Mouse (Mus musculus) kidney, embryonic 16.5 days (tissue): ENCODE measurements around the gene Lpar1. TPM values are rescaled to one million over a fixed set of nuclear protein-coding genes. Genes with fewer than 3 reads are reported as not detected.
A peak's percentile ranks its signal among the peaks of the same experiment; 100 is the strongest.
"Not testable (repeated sequence)": the region's sequence is repeated elsewhere in the genome, so short reads cannot be mapped to it uniquely, and the experiment has no call there.

Experiments used
- ATAC-seq: fragments of 200-750 bp; cut with Nextera tagmentation; 2 replicates; pipeline ENCODE4 v1.8.0; 2017; ENCODE audit warnings: moderate TSS enrichment; ENCODE audit not compliant: low FRiP score, low TSS enrichment
- H3K27ac ChIP-seq: fragments of 300-500 bp; sonication (generic); 2 replicates; pipeline ENCODE4 v1.5.1; 2014; ENCODE audit warnings: low read length
- H3K27me3 ChIP-seq: fragments of 300-500 bp; sonication (generic); 2 replicates; pipeline ENCODE4 v1.6.1; 2014; ENCODE audit warnings: low read length, control low read depth, mixed read lengths; ENCODE audit not compliant: insufficient read depth
- H3K36me3 ChIP-seq: fragments of 300-500 bp; sonication (generic); 2 replicates; pipeline ENCODE4 v1.6.1; 2014; ENCODE audit warnings: low read length, control low read depth, mixed read lengths; ENCODE audit not compliant: insufficient read depth
- H3K4me1 ChIP-seq: fragments of 300-500 bp; sonication (generic); 2 replicates; pipeline ENCODE4 v1.6.1; 2014; ENCODE audit warnings: low read length, control low read depth, mixed read lengths; ENCODE audit not compliant: insufficient read depth
- H3K4me2 ChIP-seq: fragments of 300-500 bp; sonication (generic); replicated peaks from 2 replicates; pipeline ENCODE4 v1.6.1; 2014; ENCODE audit warnings: low read depth, low read length
- H3K4me3 ChIP-seq: fragments of 300-500 bp; sonication (generic); 2 replicates; pipeline ENCODE4 v1.5.1; 2014; ENCODE audit warnings: mild to moderate bottlenecking, low read length
- H3K9ac ChIP-seq: fragments of 300-500 bp; sonication (generic); replicated peaks from 2 replicates; pipeline ENCODE4 v1.6.1; 2014; ENCODE audit warnings: low read length
- H3K9me3 ChIP-seq: fragments of 300-500 bp; sonication (generic); 2 replicates; pipeline ENCODE4 v1.6.1; 2016; ENCODE audit warnings: low read length, control low read depth
- WGBS: fragments of 180-500 bp; shearing (Covaris S2); extraction: QIAGEN DNeasy Blood & Tissue Kit; methylation state at CpG from one replicate; pipeline ENCODE4 v1.1.7; 2014; 5-methylcytosine and 5-hydroxymethylcytosine counted together
- polyA plus RNA-seq: library from polyadenylated mRNA; unstranded; fragments of >200 nt; fragmentation: Nextera tagmentation; extraction: Ambion mirVana; gene quantifications from 2 replicates; pipeline ENCODE4 v1.2.1, GENCODE M21; 2015

Lpar1 gene
- polyA plus RNA-seq, 1 experiment from 2014 or later: 36.2 TPM

GRCm38 (mm10) chr4:58547273-58547565, 6.5 kb downstream of the Lpar1 start:
- Histone ChIP-seq H3K4me2 (no peak overlapping the region), H3K27me3 (no peaks in the 10 kb centered on the region), H3K9ac (no peak overlapping the region), H3K36me3 (no peaks in the 10 kb centered on the region), H3K9me3 (no peaks in the 10 kb centered on the region), H3K4me1 (peaks cover 14% of the 10 kb centered on the region), H3K4me3 (no peak overlapping the region), H3K27ac (no peak overlapping the region)
- no peak for ATAC-seq
- WGBS: 57% methylated on average over 4 of the region's 4 CpGs

DNA sequence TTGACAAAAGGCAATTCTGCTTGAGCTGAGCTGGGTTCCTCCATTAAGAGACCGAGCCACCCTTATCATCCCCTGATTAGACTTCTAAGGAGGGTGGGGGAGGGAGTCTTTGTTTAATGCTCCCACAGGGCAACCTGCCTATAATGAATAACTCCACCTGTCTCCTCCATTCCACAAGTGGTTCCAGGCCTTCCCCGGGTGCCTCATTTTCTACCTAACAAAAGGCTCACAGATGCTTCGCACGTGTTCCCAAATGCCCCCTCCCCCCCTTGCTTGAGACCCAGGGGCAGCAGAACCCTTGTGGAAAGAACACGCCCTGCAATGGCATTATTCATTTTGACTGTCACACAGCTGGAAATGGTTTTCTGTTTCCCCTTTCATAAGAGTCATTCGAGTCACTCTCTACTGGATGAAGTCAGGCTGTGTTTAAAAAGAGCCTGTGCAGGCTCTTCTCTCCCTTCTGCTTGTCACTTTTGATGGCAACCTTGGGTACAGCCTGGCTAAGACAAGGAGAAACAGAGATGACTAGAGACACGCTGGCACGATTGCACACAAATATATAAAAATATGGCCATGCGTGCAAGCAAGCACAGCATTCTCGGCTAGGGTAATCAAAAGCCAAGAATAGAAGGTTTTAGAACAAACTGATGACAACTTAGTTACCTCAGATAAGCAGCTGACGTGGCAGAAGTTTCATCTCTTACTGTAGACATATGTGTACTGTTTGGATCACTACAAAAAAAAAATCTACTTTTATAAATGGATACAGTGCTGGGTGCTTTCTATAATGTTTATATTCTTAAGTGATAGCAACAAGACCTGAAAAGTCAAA, 7.0 kb downstream of the Lpar1 start:
- H3K4me1 ChIP-seq: peaks cover 14% of the 10 kb centered on the region
- no peaks in the 10 kb centered on the region for H3K9me3 ChIP-seq
- no peak overlapping the region for H3K4me2 ChIP-seq
- no peaks in the 10 kb centered on the region for H3K36me3 ChIP-seq
- ATAC-seq: no peak; the same call in 1 of the 2 replicates
- WGBS: 39% methylated on average over 11 of the region's 11 CpGs
- H3K27ac ChIP-seq: peak overlapping the region; percentile 42; the same call in 1 of the 2 replicates
- H3K4me3 ChIP-seq: no peak overlapping the region
- H3K27me3 ChIP-seq: no peaks in the 10 kb centered on the region
- H3K9ac ChIP-seq: no peak overlapping the region

DNA sequence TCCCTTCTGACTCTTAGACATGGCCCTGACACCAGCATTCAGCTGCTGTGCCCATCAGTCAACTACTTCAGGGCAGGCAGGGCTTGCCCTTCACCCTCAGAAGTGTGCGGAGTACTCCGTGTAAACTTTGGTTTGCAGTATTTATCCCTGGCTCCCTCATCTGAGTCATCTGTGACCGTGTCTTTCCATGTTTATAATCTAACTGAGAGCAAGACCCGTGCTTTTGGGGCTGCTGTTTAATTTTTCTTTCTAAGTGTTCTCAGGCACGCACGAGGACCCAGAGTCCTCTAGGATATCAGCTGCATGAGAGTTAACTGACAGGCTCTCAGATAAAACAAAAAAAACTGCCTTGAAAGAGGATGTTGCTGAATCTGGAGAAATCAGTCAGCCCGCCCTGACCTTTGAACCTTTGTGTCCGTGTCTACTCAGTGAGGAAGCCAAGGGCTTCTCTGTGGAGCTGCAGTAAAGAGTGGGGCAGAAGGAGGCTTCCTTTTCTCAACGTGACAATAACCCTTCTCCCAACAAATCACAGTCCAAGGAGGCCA, 7.7 kb downstream of the Lpar1 start:
- Histone ChIP-seq H3K4me1 (peaks cover 14% of the 10 kb centered on the region), H3K36me3 (no peaks in the 10 kb centered on the region), H3K4me3 (no peak overlapping the region), H3K9me3 (no peaks in the 10 kb centered on the region), H3K9ac (no peak overlapping the region), H3K27ac (no peak overlapping the region), H3K4me2 (no peak overlapping the region), H3K27me3 (no peaks in the 10 kb centered on the region)
- 35% methylated on average over 9 of the region's 9 CpGs for WGBS
- ATAC-seq: no peak

DNA sequence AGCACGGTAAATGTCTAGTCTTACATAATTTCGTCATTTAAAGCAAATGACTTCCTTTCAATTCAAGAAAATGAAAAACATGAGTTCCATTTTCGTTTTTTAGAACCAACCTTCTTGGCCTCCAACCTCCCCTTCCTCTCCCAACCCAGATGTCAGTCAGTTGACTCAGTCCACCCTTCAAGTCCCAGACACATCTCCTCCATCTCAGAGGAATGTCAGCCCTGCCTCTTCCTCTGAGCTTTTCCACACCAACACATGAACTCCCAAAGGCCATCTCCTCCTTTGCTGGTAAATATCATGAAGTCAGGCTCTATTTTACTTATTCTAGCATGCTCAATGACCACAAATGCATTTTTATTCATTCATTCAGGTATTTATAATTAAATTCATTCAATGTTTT, 10.5 kb downstream of the Lpar1 start:
- ATAC-seq: no peak
- WGBS: 91% methylated on average over 3 of the region's 3 CpGs
- no peaks in the 10 kb centered on the region for H3K36me3 ChIP-seq
- no peaks in the 10 kb centered on the region for H3K9me3 ChIP-seq
- no peak overlapping the region for H3K4me3 ChIP-seq
- no peaks in the 10 kb centered on the region for H3K27me3 ChIP-seq
- H3K4me1 ChIP-seq: peaks cover 14% of the 10 kb centered on the region
- no peak overlapping the region for H3K4me2 ChIP-seq
- no peak overlapping the region for H3K9ac ChIP-seq
- no peak overlapping the region for H3K27ac ChIP-seq

- H3K4me3 ChIP-seq, H3K27me3 ChIP-seq, H3K27ac ChIP-seq, H3K9me3 ChIP-seq, ATAC-seq, H3K4me2 ChIP-seq, H3K36me3 ChIP-seq, H3K9ac ChIP-seq: not testable (repeated sequence)
- 95% methylated on average over 7 of the region's 7 CpGs for WGBS
- peaks cover 14% of the 10 kb centered on the region for H3K4me1 ChIP-seq
Measured at GRCm38 (mm10) chr4:58542656-58543055, 11.0 kb downstream of the Lpar1 start.

DNA sequence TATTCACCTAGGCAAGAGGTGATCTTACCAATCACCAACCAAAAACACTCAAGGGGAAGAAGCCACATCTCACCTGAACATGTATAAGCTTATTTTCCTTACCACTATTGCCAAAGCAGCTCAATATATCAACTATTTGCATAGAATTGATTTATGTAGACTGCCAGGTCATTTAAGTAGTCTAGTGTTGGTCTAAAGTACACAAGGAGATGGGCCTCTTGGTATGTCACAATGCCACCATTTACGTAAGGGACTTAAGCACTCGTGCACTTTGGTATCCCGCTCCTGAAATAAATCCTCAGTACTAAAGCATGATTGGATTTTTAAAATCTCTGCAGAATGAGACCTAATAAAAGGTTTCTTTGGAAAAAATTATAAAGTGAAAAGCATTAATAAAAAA, 12.9 kb downstream of the Lpar1 start:
- Histone ChIP-seq H3K4me1 (peaks cover 3% of the 10 kb centered on the region; the same call in 1 of the 2 replicates), H3K36me3 (no peaks in the 10 kb centered on the region), H3K27ac (no peak overlapping the region), H3K27me3 (no peaks in the 10 kb centered on the region), H3K4me3 (no peak overlapping the region), H3K9ac (no peak overlapping the region), H3K9me3 (peaks cover 4% of the 10 kb centered on the region; the same call in 1 of the 2 replicates), H3K4me2 (no peak overlapping the region)
- 91% methylated on average over 3 of the region's 3 CpGs for WGBS
- no peak for ATAC-seq

DNA sequence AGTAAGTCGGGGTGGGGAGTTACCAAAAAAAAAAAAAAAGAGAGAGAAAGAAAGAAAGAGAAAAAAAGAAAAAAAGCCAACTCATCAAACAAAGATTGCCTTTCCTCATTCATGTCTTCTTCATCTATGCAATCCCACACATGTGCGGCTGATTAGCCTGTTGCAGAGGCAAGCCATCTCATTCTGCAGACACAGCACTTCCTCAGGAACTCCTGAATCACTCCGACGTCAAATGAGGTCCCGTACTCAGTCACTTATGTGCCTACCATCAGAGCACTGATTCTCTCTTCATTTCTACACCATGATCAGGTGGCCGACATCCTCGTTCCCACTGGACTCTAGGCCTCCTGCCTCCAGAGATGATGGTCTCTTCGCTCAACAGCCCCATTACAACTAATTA, 13.3 kb downstream of the Lpar1 start:
- no peak overlapping the region for H3K4me2 ChIP-seq
- 79% methylated on average over 8 of the region's 8 CpGs for WGBS
- peaks cover 4% of the 10 kb centered on the region; the same call in 1 of the 2 replicates for H3K9me3 ChIP-seq
- H3K4me1 ChIP-seq: no peaks in the 10 kb centered on the region
- no peak for ATAC-seq
- H3K4me3 ChIP-seq: no peak overlapping the region
- H3K36me3 ChIP-seq: no peaks in the 10 kb centered on the region
- H3K27me3 ChIP-seq: no peaks in the 10 kb centered on the region
- H3K9ac ChIP-seq: no peak overlapping the region
- H3K27ac ChIP-seq: no peak overlapping the region

DNA sequence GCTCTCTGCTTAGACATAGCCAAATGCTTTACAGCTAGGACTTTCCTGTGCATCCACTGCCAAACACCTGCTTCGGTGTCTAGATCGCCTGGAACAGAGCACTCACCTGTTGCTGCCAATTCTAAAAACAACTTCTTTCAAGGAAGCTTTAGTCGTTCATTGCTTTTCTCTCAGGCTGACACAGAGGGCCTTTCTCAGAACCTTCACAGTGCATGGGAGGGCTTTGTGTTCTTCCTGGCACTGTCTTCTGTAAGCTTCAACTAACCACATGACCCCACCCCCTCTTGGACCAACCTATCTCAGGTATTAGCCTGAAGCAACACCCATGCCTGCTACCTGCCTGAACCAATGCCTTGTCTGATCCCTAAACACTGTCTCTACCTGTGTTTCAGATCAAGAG, 15.0 kb downstream of the Lpar1 start:
- Histone ChIP-seq H3K4me3 (no peak overlapping the region), H3K4me1 (peaks cover 11% of the 10 kb centered on the region), H3K27me3 (no peaks in the 10 kb centered on the region), H3K9me3 (peaks cover 4% of the 10 kb centered on the region; the same call in 1 of the 2 replicates), H3K27ac (no peak overlapping the region), H3K36me3 (no peaks in the 10 kb centered on the region), H3K4me2 (no peak overlapping the region), H3K9ac (no peak overlapping the region)
- WGBS: 94% methylated on average over 3 of the region's 3 CpGs
- ATAC-seq: no peak

DNA sequence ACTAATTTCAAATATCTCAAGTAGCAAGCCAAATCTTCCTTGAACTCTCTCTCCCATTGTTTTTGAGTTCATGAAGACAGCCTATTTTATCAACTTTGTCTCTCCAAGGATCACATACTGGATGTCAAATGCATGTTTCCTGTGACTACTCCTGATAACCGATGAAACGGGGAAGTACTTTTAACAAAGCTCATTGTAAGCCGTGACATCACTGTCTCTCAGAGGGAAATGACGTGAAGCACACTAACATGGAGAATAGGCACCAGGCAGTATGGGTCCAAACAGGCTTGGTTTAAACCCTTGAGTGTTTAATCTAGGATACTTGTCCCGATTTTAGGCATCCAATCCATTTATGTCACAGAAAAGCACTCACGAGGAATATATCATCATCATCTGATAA, 17.9 kb downstream of the Lpar1 start:
- peaks cover 4% of the 10 kb centered on the region; the same call in 1 of the 2 replicates for H3K9me3 ChIP-seq
- WGBS: 74% methylated on average over 6 of the region's 6 CpGs
- peaks cover 14% of the 10 kb centered on the region for H3K4me1 ChIP-seq
- H3K36me3 ChIP-seq: no peaks in the 10 kb centered on the region
- no peak overlapping the region for H3K4me3 ChIP-seq
- no peak for ATAC-seq
- no peaks in the 10 kb centered on the region for H3K27me3 ChIP-seq
- no peak overlapping the region for H3K27ac ChIP-seq
- no peak overlapping the region for H3K4me2 ChIP-seq
- no peak overlapping the region for H3K9ac ChIP-seq

DNA sequence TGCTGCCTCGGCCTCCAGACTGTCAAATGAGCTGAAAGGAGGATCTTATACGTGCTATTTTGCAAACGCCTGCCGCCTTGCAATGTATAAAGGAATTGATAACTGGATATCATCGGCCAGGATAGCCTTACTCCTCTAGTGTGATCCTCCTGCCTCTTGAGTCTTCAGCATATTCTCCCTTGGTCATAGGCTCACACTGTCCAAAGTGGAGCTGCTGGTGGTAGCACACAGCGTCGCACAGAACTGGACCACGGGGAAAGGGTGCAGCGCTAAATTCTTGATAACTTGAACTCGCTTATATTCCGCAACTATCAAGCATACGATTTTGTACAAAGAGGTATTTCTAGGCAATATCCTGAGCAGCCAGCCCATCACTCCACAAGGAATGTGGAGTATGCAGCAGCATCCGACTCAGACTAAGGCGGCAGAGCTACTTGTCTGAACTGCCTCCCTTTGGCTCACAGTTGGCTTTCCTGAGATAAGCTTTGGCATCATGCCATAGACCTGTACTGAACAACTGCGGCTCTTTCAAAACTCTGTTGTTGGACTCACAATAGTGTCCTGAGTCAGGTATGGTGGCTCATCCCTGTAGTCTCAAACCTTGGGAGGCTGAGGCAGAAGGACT, 18.9 kb downstream of the Lpar1 start:
- Histone ChIP-seq H3K4me1 (peaks cover 20% of the 10 kb centered on the region), H3K27ac (no peak overlapping the region), H3K9me3 (peaks cover 4% of the 10 kb centered on the region; the same call in 1 of the 2 replicates), H3K4me3 (no peak overlapping the region), H3K9ac (no peak overlapping the region), H3K36me3 (no peaks in the 10 kb centered on the region), H3K4me2 (0 out of 2 replicates have a peak overlapping the region, but pooled peaks have one; percentile 32), H3K27me3 (no peaks in the 10 kb centered on the region)
- no peak for ATAC-seq
- 75% methylated on average over 15 of the region's 15 CpGs for WGBS
